Mouse (Mus musculus) right cerebral cortex, postnatal 4 days (tissue): ENCODE measurements around the gene Mybpc3.
A peak's percentile ranks its signal among the peaks of the same experiment; 100 is the strongest.
"Not testable (repeated sequence)": the region's sequence is repeated elsewhere in the genome, so short reads cannot be mapped to it uniquely, and the experiment has no call there.

ENCODE experiments used
- DNase-seq: peaks from one replicate; pipeline ENCODE4 v3.0.0-alpha.2; 2022

Gene Mybpc3

GRCm38 (mm10) chr2:91088987-91089386, 29.0 kb upstream of the Mybpc3 start:
- no peak for DNase-seq

- no peak for DNase-seq
Measured at GRCm38 (mm10) chr2:91090208-91090607, 27.7 kb upstream of the Mybpc3 start.

GRCm38 (mm10) chr2:91090827-91091226, 27.1 kb upstream of the Mybpc3 start:
- no peak for DNase-seq

GRCm38 (mm10) chr2:91096524-91096923, 21.4 kb upstream of the Mybpc3 start:
- no peak for DNase-seq

GRCm38 (mm10) chr2:91097015-91097414, 20.9 kb upstream of the Mybpc3 start:
- DNase-seq, result no peak

GRCm38 (mm10) chr2:91098156-91098555, 19.8 kb upstream of the Mybpc3 start:
- DNase-seq, result no peak

- peak; percentile 99 for DNase-seq
Measured at GRCm38 (mm10) chr2:91101124-91101740, 16.7 kb upstream of the Mybpc3 start.

GRCm38 (mm10) chr2:91108156-91108555, 9.8 kb upstream of the Mybpc3 start:
- DNase-seq, result no peak

- no peak for DNase-seq
Measured at GRCm38 (mm10) chr2:91109241-91109640, 8.7 kb upstream of the Mybpc3 start.

- DNase-seq, result no peak
Measured at GRCm38 (mm10) chr2:91109807-91110385, 8.0 kb upstream of the Mybpc3 start.

- DNase-seq, result no peak
Measured at GRCm38 (mm10) chr2:91110429-91110828, 7.5 kb upstream of the Mybpc3 start.

- DNase-seq, result not testable (repeated sequence)
Measured at GRCm38 (mm10) chr2:91111832-91112231, 6.1 kb upstream of the Mybpc3 start.

GRCm38 (mm10) chr2:91112491-91112890, 5.5 kb upstream of the Mybpc3 start:
- DNase-seq, result no peak

- DNase-seq, result no peak
Measured at GRCm38 (mm10) chr2:91113334-91113733, 4.6 kb upstream of the Mybpc3 start.

GRCm38 (mm10) chr2:91113852-91114251, 4.1 kb upstream of the Mybpc3 start:
- DNase-seq, result no peak

GRCm38 (mm10) chr2:91114781-91115577, 3.0 kb upstream of the Mybpc3 start:
- DNase-seq, result peak; percentile 86

- no peak for DNase-seq
Measured at GRCm38 (mm10) chr2:91115578-91115970, 2.4 kb upstream of the Mybpc3 start.

GRCm38 (mm10) chr2:91116842-91117241, 1.1 kb upstream of the Mybpc3 start:
- DNase-seq, result no peak

- DNase-seq, result no peak
Measured at GRCm38 (mm10) chr2:91118647-91119046, 703 bp downstream of the Mybpc3 start.

- no peak for DNase-seq
Measured at GRCm38 (mm10) chr2:91119061-91119460, 1.1 kb downstream of the Mybpc3 start.

GRCm38 (mm10) chr2:91119551-91119950, 1.6 kb downstream of the Mybpc3 start:
- DNase-seq, result no peak

GRCm38 (mm10) chr2:91120261-91120671, 2.3 kb downstream of the Mybpc3 start:
- no peak for DNase-seq

GRCm38 (mm10) chr2:91121011-91121410, 3.1 kb downstream of the Mybpc3 start:
- DNase-seq, result no peak

- DNase-seq, result no peak
Measured at GRCm38 (mm10) chr2:91121497-91121896, 3.6 kb downstream of the Mybpc3 start.
